Comparison of ENCODE assay signal across 8 mouse cellular contexts in the genomic region with DNA sequence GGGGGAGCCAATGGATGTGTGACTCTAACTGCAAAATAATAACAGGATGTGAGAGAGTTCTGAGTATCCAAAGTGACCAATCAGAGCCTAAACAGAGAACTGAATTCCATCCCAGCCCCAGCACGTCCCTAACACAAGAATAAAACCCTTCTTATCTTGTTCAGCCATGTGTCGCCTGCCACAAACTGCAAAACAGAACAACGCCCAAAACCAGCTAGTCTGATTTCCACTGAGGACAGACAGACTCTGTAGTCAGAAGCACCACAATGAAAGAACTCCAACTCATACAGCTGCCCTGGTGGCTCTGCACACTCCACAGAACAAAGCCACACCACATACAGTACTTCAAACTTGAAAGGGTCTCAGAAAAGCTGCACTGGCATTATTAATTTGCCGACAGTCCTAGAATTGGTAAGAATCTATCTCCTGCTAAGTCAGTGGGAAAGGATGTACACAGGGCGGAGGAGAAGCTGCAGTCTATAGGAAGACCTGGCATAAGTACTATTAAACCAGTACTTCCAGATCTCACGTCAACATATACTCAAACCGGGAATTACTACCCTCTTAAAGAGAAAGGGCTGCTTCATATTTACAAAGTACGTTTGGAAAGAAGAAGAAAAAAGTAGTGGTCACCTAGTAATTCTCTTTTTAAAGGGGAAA. TPM values are rescaled to one million over a fixed set of nuclear protein-coding genes. Genes with fewer than 3 reads are reported as not detected.
DNase-seq lines count a peak whose midpoint lies in the region; ATAC-seq lines count a peak whose summit lies in the region.

No protein-coding gene starts in this region.

- DNase-seq in kidney, adult 8-10 months: no peak
- DNase-seq in heart, adult 18-20 months: peak; percentile 65 to 70
- DNase-seq in liver, embryonic 13.5 days: peak; percentile 84
- peak; percentile 65 to 70 for DNase-seq in spleen, postnatal 10 days (ENCODE audit: low spot score in 2 of 2)
- DNase-seq in thymus, postnatal 4 days: no peak
- no peak for DNase-seq in adrenal gland, postnatal 14 days
- no peak for DNase-seq in adipocyte (ENCODE audit: low spot score)

- peaks cover 27% of the 10 kb centered on the region for H3K4me1 ChIP-seq in kidney, embryonic 14.5 days (ENCODE audit: control insufficient read depth, insufficient read depth, low read length)
- H3K4me1 ChIP-seq in liver, embryonic 13.5 days (replicated peaks): peaks cover 66% of the 10 kb centered on the region

- no peak overlapping the region; the same call in 1 of the 2 replicates for H3K27ac ChIP-seq in kidney, embryonic 14.5 days (ENCODE audit: low read depth, low read length)
- peak overlapping the region; percentile 98 for H3K27ac ChIP-seq in liver, embryonic 13.5 days

- H3K4me2 ChIP-seq in kidney, embryonic 14.5 days (replicated peaks; ENCODE audit: low read depth, low read length): peak overlapping the region; percentile 73
- peak overlapping the region; percentile 77 for H3K4me2 ChIP-seq in liver, embryonic 13.5 days

- no peaks in the 10 kb centered on the region for H3K27me3 ChIP-seq in kidney, embryonic 14.5 days (ENCODE audit: control insufficient read depth, insufficient read depth, low read length)
- H3K27me3 ChIP-seq in liver, embryonic 13.5 days: peaks cover 17% of the 10 kb centered on the region

- no peaks in the 10 kb centered on the region for H3K36me3 ChIP-seq in kidney, embryonic 14.5 days (ENCODE audit: control insufficient read depth, insufficient read depth, low read length)
- H3K36me3 ChIP-seq in liver, embryonic 13.5 days: no peaks in the 10 kb centered on the region

- ATAC-seq in kidney, embryonic 14.5 days (ENCODE audit: low FRiP score, low TSS enrichment): no peak
- ATAC-seq in liver, embryonic 13.5 days (ENCODE audit: low read depth): peak; percentile 87

- WGBS in kidney, embryonic 14.5 days: 76% methylated on average over 8 of the region's 8 CpGs
- 26% methylated on average over 8 of the region's 8 CpGs for WGBS in liver, embryonic 13.5 days (ENCODE audit: insufficient replicate concordance)

- peak overlapping the region; percentile 6; the same call in 1 of the 2 replicates for H3K4me3 ChIP-seq in kidney, embryonic 14.5 days (ENCODE audit: low read length)
- peak overlapping the region; percentile 92 for H3K4me3 ChIP-seq in liver, embryonic 13.5 days (replicated peaks)

- H3K9me3 ChIP-seq in kidney, embryonic 14.5 days (ENCODE audit: control insufficient read depth, low read length): no peaks in the 10 kb centered on the region
- H3K9me3 ChIP-seq in liver, embryonic 13.5 days (replicated peaks): no peaks in the 10 kb centered on the region

- H3K9ac ChIP-seq in kidney, embryonic 14.5 days (ENCODE audit: low read depth, low read length): no peak overlapping the region
- H3K9ac ChIP-seq in liver, embryonic 13.5 days: peak overlapping the region; percentile 98

RNA-seq across cellular contexts. Expression of a gene that starts 5.0 kb away (rescaled TPM):
- 17.1 and 29.1 TPM in 2 replicates for polyA plus RNA-seq in kidney, embryonic 14.5 days (2014; fragmentation: Nextera tagmentation; extraction: Ambion mirVana)
- 100 to 1,000 TPM; 119 to 128 TPM for total RNA-seq in heart, adult 18-20 months (2021)
- polyA plus RNA-seq in liver, embryonic 13.5 days (2015; fragmentation: Nextera tagmentation; extraction: Ambion mirVana): 4.3 and 5.3 TPM in 2 replicates
- total RNA-seq in adrenal gland, postnatal 14 days (2021): 115 and 123 TPM in 2 replicates

RNA-seq across cellular contexts. Expression of a gene that starts 14.3 kb away (rescaled TPM):
- polyA plus RNA-seq in kidney, embryonic 14.5 days (2014; fragmentation: Nextera tagmentation; extraction: Ambion mirVana): 6.1 and 9.7 TPM in 2 replicates
- 1 to 10 TPM; 5.0 to 6.2 TPM for total RNA-seq in heart, adult 18-20 months (2021)
- polyA plus RNA-seq in liver, embryonic 13.5 days (2015; fragmentation: Nextera tagmentation; extraction: Ambion mirVana): 0.64 and 0.73 TPM in 2 replicates
- 4.5 and 5.2 TPM in 2 replicates for total RNA-seq in adrenal gland, postnatal 14 days (2021)

Comparison
In these comparisons a context has a peak if more than half of its experiments do, and no peak if none do; other contexts are left out.
1. DNase-seq: peak in heart, adult 18-20 months (2 of 2), liver, embryonic 13.5 days (single experiment) and spleen, postnatal 10 days (2 of 2); none in kidney, adult 8-10 months (0 of 2), thymus, postnatal 4 days (single experiment), adrenal gland, postnatal 14 days (single experiment) and adipocyte (single experiment).